Mouse (Mus musculus): ENCODE data around the gene Sult2a6. TPM values are rescaled to one million over a fixed set of nuclear protein-coding genes. Genes with fewer than 3 reads are reported as not detected.

Gene Sult2a6
- total RNA-seq (2021) = not detected
- long read RNA-seq, experiment 1 = 0 reads
- long read RNA-seq, experiment 2 = 0 reads

GRCm38 (mm10) chr7:14254770-14255169 is at the start of gene Sult2a6:
Gene Sult2a6 (minus strand): TSS chr7:14254870.
- no peak for DNase-seq
- intact Hi-C loops (cut with DNase I) = no loop called here

GRCm38 (mm10) chr7:14215231-14215630 is 39.4 kb downstream of the Sult2a6 start:
- intact Hi-C loops (cut with DNase I) = no loop called here
- DNase-seq = no peak

DNA sequence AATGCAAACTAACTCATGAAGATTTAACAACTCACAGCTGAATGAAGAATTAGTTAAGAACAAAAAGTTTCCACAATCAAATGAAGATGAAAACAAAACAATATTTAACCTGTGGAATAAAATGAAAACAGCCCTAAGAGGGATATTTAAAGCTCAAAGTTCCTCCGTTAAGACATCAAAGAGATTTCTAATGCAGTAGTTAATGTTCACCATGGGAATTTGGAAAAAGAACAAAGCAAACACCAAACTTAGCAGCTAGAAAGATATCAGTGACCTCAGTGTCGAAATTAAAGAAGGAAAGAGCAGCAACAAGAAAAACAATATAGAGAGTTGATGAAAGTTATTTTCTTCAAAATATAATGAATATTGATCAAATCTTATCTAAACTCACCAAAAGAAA is 51.3 kb downstream of the Sult2a6 start:
- intact Hi-C loops (cut with DNase I) = no loop called here
- DNase-seq = no peak

GRCm38 (mm10) chr7:14202487-14202886 is 52.2 kb downstream of the Sult2a6 start:
- intact Hi-C loops (cut with DNase I) = no loop called here
- no peak for DNase-seq

Other genes with a start within 250 kb of the Sult2a6 start
- not detected for gene Sult2a3, start 131.8 kb downstream of the Sult2a6 start, total RNA-seq (2021)
- not detected for gene Obox8, start 78.7 kb upstream of the Sult2a6 start, total RNA-seq (2021)
- gene Sult2a8, start 191.9 kb upstream of the Sult2a6 start, total RNA-seq (2021) = not detected
- gene Sult2a7, start 239.4 kb upstream of the Sult2a6 start, total RNA-seq (2021) = not detected

Measured in heart, postnatal 14 days (tissue).